Mouse (Mus musculus) liver, adult 2 months (tissue): ENCODE data around the gene Insc. TPM values are rescaled to one million over a fixed set of nuclear protein-coding genes. Genes with fewer than 3 reads are reported as not detected.
A peak's percentile ranks its signal among the peaks of the same experiment; 100 is the strongest.

Experiments
- DNase-seq: peaks from one replicate; pipeline ENCODE4 v3.0.0-alpha.2; 2011; ENCODE audit warnings: low read depth, low spot score; ENCODE audit errors: extremely low read depth
- H3K27ac ChIP-seq: fragments of 200-500 bp; replicated peaks from 2 replicates; pipeline ENCODE4 v1.5.1; 2012; ENCODE audit warnings: low read depth, mild to moderate bottlenecking, control low read depth, inconsistent platforms, low read length; ENCODE audit not compliant: insufficient read depth
- H3K27me3 ChIP-seq: fragments of 200-500 bp; 2 replicates; pipeline ENCODE4 v1.6.1; 2012; ENCODE audit warnings: mild to moderate bottlenecking, moderate library complexity, low read length, inconsistent platforms; ENCODE audit not compliant: control insufficient read depth, insufficient read depth
- H3K36me3 ChIP-seq: fragments of 200-500 bp; 2 replicates; pipeline ENCODE4 v1.6.1; 2012; ENCODE audit warnings: low read length, inconsistent platforms; ENCODE audit not compliant: control insufficient read depth, insufficient read depth
- H3K4me1 ChIP-seq: fragments of 200-500 bp; 2 replicates; pipeline ENCODE4 v1.6.1; 2011; ENCODE audit warnings: low read length; ENCODE audit not compliant: control insufficient read depth, insufficient read depth
- H3K4me3 ChIP-seq: fragments of 200-500 bp; 2 replicates; pipeline ENCODE4 v1.5.1; 2011; ENCODE audit warnings: low read depth, mild to moderate bottlenecking, control low read depth, low read length, moderate library complexity; ENCODE audit not compliant: insufficient read depth
- H3K79me2 ChIP-seq: fragments of 200-500 bp; 2 replicates; pipeline ENCODE4 v1.6.1; 2012; ENCODE audit warnings: inconsistent platforms, mild to moderate bottlenecking, low read length, moderate library complexity; ENCODE audit not compliant: control insufficient read depth, insufficient read depth
- H3K9ac ChIP-seq: fragments of 200-500 bp; 2 replicates; pipeline ENCODE4 v1.6.1; 2012; ENCODE audit warnings: low read depth, mild to moderate bottlenecking, control low read depth, inconsistent platforms, low read length
- CTCF ChIP-seq: fragments of 200-500 bp; IDR thresholded peaks from 2 replicates; pipeline ENCODE4 v1.5.1; 2011; ENCODE audit warnings: low read depth, low read length, control low read depth
- POLR2A ChIP-seq: fragments of 200-500 bp; IDR thresholded peaks from 2 replicates; pipeline ENCODE4 v1.6.1; 2011; ENCODE audit warnings: low read length, control low read depth; ENCODE audit not compliant: insufficient read depth; ENCODE audit errors: extremely low read depth
- WGBS: fragments of 180-500 bp; shearing (Covaris S2); methylation state at CpG from one replicate; pipeline ENCODE4 v1.1.7; 2018; 5-methylcytosine and 5-hydroxymethylcytosine counted together
- polyA plus RNA-seq: library from polyadenylated mRNA; depleted of rRNA; stranded (reverse); fragments of >200 nt; gene quantifications from 2 replicates; pipeline ENCODE4 v1.2.3, GENCODE M21; 2012
- total RNA-seq: library from RNA; depleted of rRNA; stranded (reverse); fragments of >200 nt; gene quantifications from 2 replicates; pipeline ENCODE4 v1.2.3, GENCODE M21; 2014

Insc gene
- total and polyA plus RNA-seq, 2 experiments = 14.3 to 31.2 TPM

GRCm38 (mm10) chr7:114738166-114738565 is 5.3 kb upstream of the Insc start:
- H3K36me3 ChIP-seq = no peaks in the 10 kb centered on the region
- no peaks in the 10 kb centered on the region for H3K27me3 ChIP-seq
- no peak overlapping the region for H3K4me3 ChIP-seq
- H3K27ac ChIP-seq = no peak overlapping the region
- no peak for DNase-seq
- no peaks in the 10 kb centered on the region for H3K79me2 ChIP-seq
- TF ChIP-seq CTCF (no peak), POLR2A (no peak)
- no peaks in the 10 kb centered on the region; the same call in 1 of the 2 replicates for H3K4me1 ChIP-seq
- no peak overlapping the region for H3K9ac ChIP-seq

DNA sequence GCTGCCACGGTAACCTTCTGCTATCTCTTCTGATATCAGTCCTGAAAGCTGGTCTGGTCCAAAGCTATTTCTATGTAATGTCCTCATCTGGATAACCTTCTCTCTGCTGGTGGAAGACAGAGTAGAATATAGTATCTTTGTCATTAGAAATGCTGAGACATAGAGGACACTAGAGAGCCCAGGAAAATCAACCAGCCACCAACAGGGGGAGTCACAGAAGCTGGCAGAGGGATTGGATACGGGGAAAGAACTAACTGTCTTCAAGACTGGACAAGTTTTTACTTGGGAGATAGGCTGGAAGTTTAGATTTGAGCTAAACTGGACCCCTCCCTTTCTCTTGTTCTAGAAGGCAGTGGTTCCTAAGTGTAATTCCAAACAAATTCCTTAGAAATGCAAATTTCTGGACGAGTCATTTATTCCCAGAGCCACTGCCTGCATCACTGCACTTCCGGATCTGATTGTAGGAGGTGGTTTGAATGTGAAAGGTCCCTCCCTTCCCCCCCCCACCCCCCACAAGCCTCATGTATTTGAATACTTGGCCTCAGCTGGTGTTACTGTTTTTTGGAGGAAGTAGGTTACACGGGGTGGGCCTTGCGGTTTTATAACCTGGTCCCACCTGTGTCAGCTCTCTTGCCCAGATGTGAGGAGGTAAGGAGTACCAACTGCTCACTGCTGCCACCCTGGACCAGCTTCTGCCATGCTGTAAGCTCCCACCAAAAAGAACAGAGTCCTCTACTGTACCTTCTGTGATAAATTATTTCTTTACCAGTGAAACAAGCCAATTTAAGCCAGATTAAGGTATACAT is 2.9 kb upstream of the Insc start:
- Histone ChIP-seq H3K4me1 (no peaks in the 10 kb centered on the region; the same call in 1 of the 2 replicates), H3K9ac (no peak overlapping the region), H3K79me2 (no peaks in the 10 kb centered on the region), H3K27ac (no peak overlapping the region), H3K4me3 (no peak overlapping the region), H3K27me3 (no peaks in the 10 kb centered on the region), H3K36me3 (no peaks in the 10 kb centered on the region)
- 60% methylated on average over 6 of the region's 6 CpGs for WGBS
- DNase-seq = peak; percentile 41
- TF ChIP-seq POLR2A = no peak
- no peak for TF ChIP-seq CTCF

DNA sequence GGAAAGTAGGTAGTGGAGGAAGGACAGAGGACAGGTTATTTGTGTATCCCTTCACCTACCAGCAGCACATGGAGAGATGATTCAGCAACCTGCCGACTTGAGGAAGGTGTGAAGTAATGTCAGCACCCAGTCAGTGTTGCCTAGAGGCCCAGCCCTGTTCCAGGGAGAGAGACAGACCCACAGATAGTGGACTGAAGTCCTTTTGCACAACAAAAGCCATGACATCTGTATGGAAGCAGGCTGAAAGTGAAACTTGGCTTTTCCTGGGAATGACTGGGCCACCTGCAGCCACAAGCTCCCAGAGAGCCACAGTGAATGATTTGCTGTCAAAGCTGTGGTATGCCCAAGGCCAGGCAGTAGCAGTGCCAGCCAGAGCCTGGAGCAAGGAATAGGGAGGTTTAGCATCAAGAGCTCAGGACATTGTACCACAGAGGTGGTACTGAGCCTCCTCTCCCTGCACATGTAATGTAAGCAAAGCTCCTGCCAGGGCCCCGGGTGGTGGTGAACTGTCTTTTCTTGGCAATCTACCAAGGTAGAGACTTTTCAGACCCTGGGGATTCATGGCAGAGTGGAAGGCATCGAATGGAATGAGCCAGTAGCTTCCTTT is 1.2 kb downstream of the Insc start:
- no peaks in the 10 kb centered on the region for H3K79me2 ChIP-seq
- H3K9ac ChIP-seq = no peak overlapping the region
- H3K27me3 ChIP-seq = no peaks in the 10 kb centered on the region
- no peak for TF ChIP-seq CTCF
- TF ChIP-seq POLR2A = no peak
- no peaks in the 10 kb centered on the region; the same call in 1 of the 2 replicates for H3K4me1 ChIP-seq
- no peak overlapping the region for H3K27ac ChIP-seq
- WGBS = 47% methylated on average over 3 of the region's 3 CpGs
- no peak overlapping the region for H3K4me3 ChIP-seq
- DNase-seq = peak; percentile 22
- no peaks in the 10 kb centered on the region for H3K36me3 ChIP-seq

DNA sequence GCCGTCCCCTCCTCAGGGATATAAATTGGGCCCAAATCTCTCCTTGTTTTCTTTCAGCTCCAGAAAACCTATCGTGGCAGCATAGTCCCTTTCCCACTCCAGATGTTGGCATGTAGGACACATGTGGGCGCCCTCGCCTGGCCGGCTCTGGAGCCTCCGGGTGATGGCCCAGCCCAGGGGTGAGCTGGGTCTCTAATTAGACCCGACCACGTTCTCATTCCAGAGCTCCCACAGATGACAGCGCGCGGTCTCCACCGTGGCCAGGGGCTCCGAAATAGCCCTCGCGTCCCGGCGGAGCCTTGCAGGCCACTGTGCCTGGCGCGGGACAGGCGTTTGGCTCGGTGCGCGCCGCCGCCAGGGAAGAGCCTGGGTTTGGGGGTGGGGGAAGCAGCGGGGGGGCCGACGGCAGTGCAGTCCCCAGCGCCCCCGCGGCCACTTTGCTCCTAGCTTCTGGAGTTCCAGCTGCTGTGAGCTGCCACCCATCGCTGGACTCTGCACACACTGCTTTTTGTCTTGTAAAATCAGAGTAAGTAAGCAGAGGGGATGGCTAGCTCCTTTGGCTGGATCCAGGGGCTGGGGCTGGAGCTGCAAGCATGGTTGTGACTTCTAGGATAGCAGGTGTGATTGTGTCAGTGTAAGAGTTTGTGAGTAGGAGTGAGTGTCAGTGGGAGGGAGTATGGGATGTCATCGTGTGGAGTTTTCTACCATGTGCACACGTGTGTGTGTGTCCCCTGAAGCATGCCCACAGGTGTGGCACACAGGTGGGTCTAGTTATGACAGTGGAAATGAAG is 2.2 kb downstream of the Insc start:
- no peak overlapping the region for H3K27ac ChIP-seq
- TF ChIP-seq POLR2A = no peak
- peak; percentile 51 for TF ChIP-seq CTCF
- no peaks in the 10 kb centered on the region for H3K4me1 ChIP-seq
- H3K27me3 ChIP-seq = no peaks in the 10 kb centered on the region
- WGBS = 13% methylated on average over 34 of the region's 34 CpGs
- no peaks in the 10 kb centered on the region for H3K79me2 ChIP-seq
- no peaks in the 10 kb centered on the region for H3K36me3 ChIP-seq
- no peak for DNase-seq
- H3K4me3 ChIP-seq = peak overlapping the region; percentile 52; the same call in 1 of the 2 replicates
- H3K9ac ChIP-seq = peak overlapping the region; percentile 62

GRCm38 (mm10) chr7:114747596-114747995 is 4.1 kb downstream of the Insc start:
- DNase-seq = no peak
- H3K9ac ChIP-seq = no peak overlapping the region
- H3K27me3 ChIP-seq = no peaks in the 10 kb centered on the region
- no peak overlapping the region for H3K4me3 ChIP-seq
- no peak for TF ChIP-seq CTCF
- TF ChIP-seq POLR2A = no peak
- WGBS = 85% methylated on average over 3 of the region's 3 CpGs
- H3K36me3 ChIP-seq = no peaks in the 10 kb centered on the region
- H3K4me1 ChIP-seq = no peaks in the 10 kb centered on the region
- no peak overlapping the region for H3K27ac ChIP-seq
- no peaks in the 10 kb centered on the region for H3K79me2 ChIP-seq
